Mouse (Mus musculus) intestine, embryonic 16.5 days (tissue): ENCODE measurements around the gene Srsf6. TPM values are rescaled to one million over a fixed set of nuclear protein-coding genes. Genes with fewer than 3 reads are reported as not detected.
A peak's percentile ranks its signal among the peaks of the same experiment; 100 is the strongest.
"Not testable (repeated sequence)": the region's sequence is repeated elsewhere in the genome, so short reads cannot be mapped to it uniquely, and the experiment has no call there.

ENCODE experiments used
- ATAC-seq: fragments of 200-750 bp; cut with Nextera tagmentation; 2 replicates; pipeline ENCODE4 v1.8.0; 2017; ENCODE audit warnings: moderate TSS enrichment, moderate library complexity
- H3K27ac ChIP-seq: fragments of 300-500 bp; sonication (generic); 2 replicates; pipeline ENCODE4 v1.5.1; 2014; ENCODE audit warnings: mild to moderate bottlenecking, low read length
- H3K27me3 ChIP-seq: fragments of 300-500 bp; sonication (generic); replicated peaks from 2 replicates; pipeline ENCODE4 v1.6.1; 2014; ENCODE audit warnings: low read length, control low read depth, mixed read lengths; ENCODE audit not compliant: control insufficient read depth, insufficient read depth
- H3K36me3 ChIP-seq: fragments of 300-500 bp; sonication (generic); 2 replicates; pipeline ENCODE4 v1.6.1; 2014; ENCODE audit warnings: low read length, control low read depth; ENCODE audit not compliant: control insufficient read depth, insufficient read depth
- H3K4me1 ChIP-seq: fragments of 300-500 bp; sonication (generic); 2 replicates; pipeline ENCODE4 v1.6.1; 2014; ENCODE audit warnings: low read length, control low read depth, mixed read lengths; ENCODE audit not compliant: control insufficient read depth, insufficient read depth
- H3K4me2 ChIP-seq: fragments of 300-500 bp; sonication (generic); 2 replicates; pipeline ENCODE4 v1.6.1; 2014; ENCODE audit warnings: low read depth, low read length, control low read depth
- H3K4me3 ChIP-seq: fragments of 300-500 bp; sonication (generic); 2 replicates; pipeline ENCODE4 v1.5.1; 2014; ENCODE audit warnings: mild to moderate bottlenecking, low read length
- H3K9ac ChIP-seq: fragments of 300-500 bp; sonication (generic); 2 replicates; pipeline ENCODE4 v1.6.1; 2014; ENCODE audit warnings: low read depth, low read length
- H3K9me3 ChIP-seq: fragments of 300-500 bp; sonication (generic); 2 replicates; pipeline ENCODE4 v1.6.1; 2016; ENCODE audit warnings: low read length, control low read depth; ENCODE audit not compliant: control insufficient read depth
- WGBS: fragments of 180-500 bp; shearing (Covaris S2); extraction: QIAGEN DNeasy Blood & Tissue Kit; methylation state at CpG from one replicate; pipeline ENCODE4 v1.1.7; 2014; 5-methylcytosine and 5-hydroxymethylcytosine counted together
- polyA plus RNA-seq: library from polyadenylated mRNA; unstranded; fragments of >200 nt; fragmentation: Nextera tagmentation; extraction: Ambion mirVana; gene quantifications from 2 replicates; pipeline ENCODE4 v1.2.1, GENCODE M21; 2015

Srsf6 gene
- 156 and 159 TPM in 2 replicates for polyA plus RNA-seq

GRCm38 (mm10) chr2:162931123-162931673 lies at the start of gene Srsf6:
Gene Srsf6, plus strand, starts transcription at chr2:162931528.
- Histone ChIP-seq H3K27ac (peak within 1 kb of the TSS; percentile 97), H3K9me3 (no peaks in the 10 kb centered on the region), H3K27me3 (no peaks in the 10 kb centered on the region), H3K4me2 (peak within 1 kb of the TSS; percentile 83), H3K4me1 (0 out of 2 replicates have a peak, but pooled peaks cover 3% of the 10 kb centered on the region), H3K9ac (peak within 1 kb of the TSS; percentile 100), H3K4me3 (peak within 1 kb of the TSS; percentile 95), H3K36me3 (peaks cover 9% of the 10 kb centered on the region; the same call in 1 of the 2 replicates)
- under 1% methylated on average over 68 of the region's 68 CpGs for WGBS
- ATAC-seq, result peak; percentile 94

GRCm38 (mm10) chr2:162884101-162884500 lies 47.2 kb upstream of the Srsf6 start:
- H3K4me3 ChIP-seq, result no peak overlapping the region
- no peaks in the 10 kb centered on the region for H3K36me3 ChIP-seq
- H3K4me2 ChIP-seq, result no peak overlapping the region
- H3K9ac ChIP-seq, result no peak overlapping the region
- H3K27ac ChIP-seq, result no peak overlapping the region
- H3K4me1 ChIP-seq, result no peaks in the 10 kb centered on the region
- no peaks in the 10 kb centered on the region for H3K27me3 ChIP-seq
- 65% methylated on average over 2 of the region's 2 CpGs for WGBS
- no peak for ATAC-seq
- H3K9me3 ChIP-seq, result no peaks in the 10 kb centered on the region

GRCm38 (mm10) chr2:162887121-162887520 lies 44.2 kb upstream of the Srsf6 start:
- H3K4me1 ChIP-seq, result no peaks in the 10 kb centered on the region
- H3K9ac ChIP-seq, result no peak overlapping the region
- H3K4me2 ChIP-seq, result no peak overlapping the region
- WGBS, result 77% methylated on average over 5 of the region's 5 CpGs
- no peak overlapping the region for H3K4me3 ChIP-seq
- no peaks in the 10 kb centered on the region for H3K9me3 ChIP-seq
- ATAC-seq, result no peak
- H3K36me3 ChIP-seq, result no peaks in the 10 kb centered on the region
- H3K27me3 ChIP-seq, result no peaks in the 10 kb centered on the region
- no peak overlapping the region for H3K27ac ChIP-seq

- Histone ChIP-seq H3K4me3 (no peak overlapping the region), H3K9ac (no peak overlapping the region), H3K4me2 (no peak overlapping the region), H3K27me3 (no peaks in the 10 kb centered on the region), H3K27ac (no peak overlapping the region), H3K9me3 (no peaks in the 10 kb centered on the region), H3K36me3 (no peaks in the 10 kb centered on the region), H3K4me1 (no peaks in the 10 kb centered on the region)
- 81% methylated on average over 8 of the region's 8 CpGs for WGBS
- ATAC-seq, result no peak
Observed at GRCm38 (mm10) chr2:162888677-162889076, 42.7 kb upstream of the Srsf6 start.

- no peak overlapping the region for H3K9ac ChIP-seq
- WGBS, result 63% methylated on average over 7 of the region's 7 CpGs
- H3K4me3 ChIP-seq, result no peak overlapping the region
- no peaks in the 10 kb centered on the region for H3K36me3 ChIP-seq
- H3K27me3 ChIP-seq, result no peaks in the 10 kb centered on the region
- no peaks in the 10 kb centered on the region for H3K9me3 ChIP-seq
- no peak overlapping the region for H3K4me2 ChIP-seq
- no peak for ATAC-seq
- H3K4me1 ChIP-seq, result no peaks in the 10 kb centered on the region
- no peak overlapping the region for H3K27ac ChIP-seq
Observed at GRCm38 (mm10) chr2:162889191-162889590, 42.1 kb upstream of the Srsf6 start.

GRCm38 (mm10) chr2:162889731-162890130 lies 41.6 kb upstream of the Srsf6 start:
- WGBS, result 73% methylated on average over 12 of the region's 12 CpGs

GRCm38 (mm10) chr2:162892979-162893378 lies 38.3 kb upstream of the Srsf6 start:
- not testable (repeated sequence) for H3K27me3 ChIP-seq, H3K36me3 ChIP-seq, H3K4me1 ChIP-seq, H3K27ac ChIP-seq, H3K4me2 ChIP-seq, H3K9ac ChIP-seq, H3K4me3 ChIP-seq, H3K9me3 ChIP-seq
- peak; percentile 55; the same call in 1 of the 2 replicates for ATAC-seq
- 67% methylated on average over 3 of the region's 3 CpGs for WGBS

More at GRCm38 (mm10) chr2:162889731-162890130, 41.6 kb upstream of the Srsf6 start:
- Histone ChIP-seq H3K9me3 (no peaks in the 10 kb centered on the region), H3K9ac (no peak overlapping the region), H3K36me3 (no peaks in the 10 kb centered on the region), H3K4me3 (no peak overlapping the region), H3K4me2 (no peak overlapping the region), H3K4me1 (no peaks in the 10 kb centered on the region), H3K27ac (no peak overlapping the region), H3K27me3 (no peaks in the 10 kb centered on the region)
- no peak for ATAC-seq

- WGBS, result 89% methylated on average over 17 of the region's 20 CpGs
- not testable (repeated sequence) for H3K9ac ChIP-seq, H3K4me3 ChIP-seq, H3K27me3 ChIP-seq, H3K4me1 ChIP-seq, ATAC-seq, H3K36me3 ChIP-seq, H3K4me2 ChIP-seq, H3K9me3 ChIP-seq
- 0 out of 2 replicates have a peak overlapping the region, but pooled peaks have one; percentile 26 for H3K27ac ChIP-seq
Observed at GRCm38 (mm10) chr2:162899256-162899655, 32.1 kb upstream of the Srsf6 start.

- 0 out of 2 replicates have a peak, but pooled peaks cover 6% of the 10 kb centered on the region for H3K4me1 ChIP-seq
- H3K9ac ChIP-seq, result 0 out of 2 replicates have a peak overlapping the region, but pooled peaks have one; percentile 43
- no peak overlapping the region for H3K4me2 ChIP-seq
- H3K9me3 ChIP-seq, result no peaks in the 10 kb centered on the region
- peak overlapping the region; percentile 82 for H3K27ac ChIP-seq
- H3K4me3 ChIP-seq, result no peak overlapping the region
- ATAC-seq, result peak; percentile 97
- WGBS, result 53% methylated on average over 12 of the region's 12 CpGs
- H3K27me3 ChIP-seq, result no peaks in the 10 kb centered on the region
- H3K36me3 ChIP-seq, result no peaks in the 10 kb centered on the region
Observed at GRCm38 (mm10) chr2:162899880-162900589, 31.3 kb upstream of the Srsf6 start.
